17 mouse cellular contexts compared by ENCODE assay signal in genomic region chr1:44618751-44619150, GRCm38 (mm10).
"Had no signal": no experiment of that assay in that cellular context is flagged by ENCODE, and none has a peak within 500 bp of the region (broad histone marks: within the 10 kb centered on the region; RNA-seq: fewer than 3 reads in every experiment).

No protein-coding gene starts in this region.

- ATAC-seq: lung, postnatal 0 days had no signal

- H3K4me3 ChIP-seq: kidney, embryonic 15.5 days; liver, embryonic 15.5 days; myocyte; neural tube, embryonic 15.5 days had no signal

- H3K4me1 ChIP-seq: kidney, embryonic 15.5 days; liver, embryonic 15.5 days; neural tube, embryonic 15.5 days had no signal

- H3K36me3 ChIP-seq: kidney, embryonic 15.5 days; liver, embryonic 15.5 days; neural tube, embryonic 15.5 days had no signal

- H3K9ac ChIP-seq: kidney, embryonic 15.5 days; liver, embryonic 15.5 days; neural tube, embryonic 15.5 days had no signal

- H3K4me2 ChIP-seq: kidney, embryonic 15.5 days; liver, embryonic 11.5 days; liver, embryonic 15.5 days; neural tube, embryonic 15.5 days had no signal

- H3K9me3 ChIP-seq: kidney, embryonic 15.5 days; liver, embryonic 15.5 days; neural tube, embryonic 15.5 days had no signal

- H3K27ac ChIP-seq: kidney, embryonic 15.5 days; liver, embryonic 15.5 days; neural tube, embryonic 15.5 days had no signal

- H3K27me3 ChIP-seq: kidney, embryonic 15.5 days; liver, embryonic 15.5 days; neural tube, embryonic 15.5 days had no signal

- DNase-seq: kidney, adult 2 months; kidney, postnatal 36 days; layer of hippocampus, adult 9-11 months; left cerebral cortex, postnatal 4 days; lung, adult 2 months; lung, postnatal 36 days; midbrain, embryonic 14.5 days; right cerebral cortex, postnatal 4 days; spleen, adult 18-20 months; thymus, adult 18-20 months; thymus, postnatal 14 days had no signal
